Mouse (Mus musculus): ENCODE measurements around the gene Ralgapb. TPM values are rescaled to one million over a fixed set of nuclear protein-coding genes. Genes with fewer than 3 reads are reported as not detected.
"Not testable (repeated sequence)": the region's sequence is repeated elsewhere in the genome, so short reads cannot be mapped to it uniquely, and the experiment has no call there.

The Ralgapb gene
- total RNA-seq, 2 experiments from 2014 or later, result 103 to 106 TPM

GRCm38 (mm10) chr2:158396369-158396768 lies 13.3 kb upstream of the Ralgapb start:
- intact Hi-C loops (cut with DNase I), result no loop called here

GRCm38 (mm10) chr2:158397140-158397539 lies 12.5 kb upstream of the Ralgapb start:
- intact Hi-C loops (cut with DNase I); DNase-seq (ENCODE audit: low spot score in 2 of 2): not testable (repeated sequence)

More at GRCm38 (mm10) chr2:158396369-158396768, 13.3 kb upstream of the Ralgapb start:
- no peak for DNase-seq (ENCODE audit: low spot score in 2 of 2)

- DNase-seq (ENCODE audit: low spot score in 2 of 2), result no peak
- intact Hi-C loops (cut with DNase I), result no loop called here
Measured at GRCm38 (mm10) chr2:158402915-158403314, 6.7 kb upstream of the Ralgapb start.

GRCm38 (mm10) chr2:158408997-158409594 lies 552 bp upstream of the Ralgapb start:
- intact Hi-C loops (cut with DNase I), result no loop called here
- DNase-seq (ENCODE audit: low spot score in 2 of 2), result no peak

- intact Hi-C loops (cut with DNase I), result no loop called here
- DNase-seq (ENCODE audit: low spot score in 2 of 2), result peak; percentile 20 to 21
Measured at GRCm38 (mm10) chr2:158410022-158411014, 670 bp downstream of the Ralgapb start.

GRCm38 (mm10) chr2:158413240-158413639 lies 3.6 kb downstream of the Ralgapb start:
- intact Hi-C loops (cut with DNase I), result no loop called here
- no peak for DNase-seq (ENCODE audit: low spot score in 2 of 2)

GRCm38 (mm10) chr2:158415826-158416225 lies 6.2 kb downstream of the Ralgapb start:
- peak in 1 of 2 experiments; percentile 28 for DNase-seq (ENCODE audit: low spot score in 2 of 2)
- intact Hi-C loops (cut with DNase I), result no loop called here

- DNase-seq (ENCODE audit: low spot score in 2 of 2), result no peak
- intact Hi-C loops (cut with DNase I), result no loop called here
Measured at GRCm38 (mm10) chr2:158418663-158419062, 9.0 kb downstream of the Ralgapb start.

- DNase-seq (ENCODE audit: low spot score in 2 of 2), result no peak
- intact Hi-C loops (cut with DNase I), result no loop called here
Measured at GRCm38 (mm10) chr2:158445814-158446213, 36.2 kb downstream of the Ralgapb start.

- DNase-seq (ENCODE audit: low spot score in 2 of 2), result no peak
- intact Hi-C loops (cut with DNase I), result no loop called here
Measured at GRCm38 (mm10) chr2:158449845-158450244, 40.2 kb downstream of the Ralgapb start.

- intact Hi-C loops (cut with DNase I), result no loop called here
Measured at GRCm38 (mm10) chr2:158456451-158456850, 46.8 kb downstream of the Ralgapb start.

GRCm38 (mm10) chr2:158457610-158458009 lies 48.0 kb downstream of the Ralgapb start:
- no peak for DNase-seq (ENCODE audit: low spot score in 2 of 2)
- intact Hi-C loops (cut with DNase I), result no loop called here

More at GRCm38 (mm10) chr2:158456451-158456850, 46.8 kb downstream of the Ralgapb start:
- DNase-seq (ENCODE audit: low spot score in 2 of 2), result no peak

- intact Hi-C loops (cut with DNase I), result no loop called here
- DNase-seq (ENCODE audit: low spot score in 2 of 2), result no peak
Measured at GRCm38 (mm10) chr2:158462450-158462849, 52.8 kb downstream of the Ralgapb start.

GRCm38 (mm10) chr2:158474159-158474558 lies 64.5 kb downstream of the Ralgapb start:
- peak in 1 of 2 experiments; percentile 65 for DNase-seq (ENCODE audit: low spot score in 2 of 2)

GRCm38 (mm10) chr2:158477640-158478039 lies 68.0 kb downstream of the Ralgapb start:
- DNase-seq (ENCODE audit: low spot score in 2 of 2), result no peak
- intact Hi-C loops (cut with DNase I), result no loop called here

More at GRCm38 (mm10) chr2:158474159-158474558, 64.5 kb downstream of the Ralgapb start:
- intact Hi-C loops (cut with DNase I), result no loop called here

- DNase-seq (ENCODE audit: low spot score in 2 of 2), result no peak
- intact Hi-C loops (cut with DNase I), result no loop called here
Measured at GRCm38 (mm10) chr2:158498457-158498856, 88.8 kb downstream of the Ralgapb start.

- no peak for DNase-seq (ENCODE audit: low spot score in 2 of 2)
- intact Hi-C loops (cut with DNase I), result no loop called here
Measured at GRCm38 (mm10) chr2:158501836-158502812, 92.5 kb downstream of the Ralgapb start, which contains the start of gene Adig. Gene Adig (plus strand): TSS chr2:158502612.

GRCm38 (mm10) chr2:158503226-158503625 lies 93.6 kb downstream of the Ralgapb start:
- intact Hi-C loops (cut with DNase I), result no loop called here
- DNase-seq (ENCODE audit: low spot score in 2 of 2), result no peak

- DNase-seq (ENCODE audit: low spot score in 2 of 2), result no peak
- intact Hi-C loops (cut with DNase I), result no loop called here
Measured at GRCm38 (mm10) chr2:158503671-158504070, 94.0 kb downstream of the Ralgapb start.
